Mouse (Mus musculus) cerebellum, adult (tissue): ENCODE data around the gene Nwd2.

Experiments used
- ATAC-seq: cut with Nextera tagmentation; 2 replicates; pipeline ENCODE4 v1.9.2; 2017; ENCODE audit warnings: mild to moderate bottlenecking, moderate library complexity, mixed read lengths; ENCODE audit not compliant: insufficient number of reproducible peaks, low FRiP score, low TSS enrichment

Nwd2 gene

DNA sequence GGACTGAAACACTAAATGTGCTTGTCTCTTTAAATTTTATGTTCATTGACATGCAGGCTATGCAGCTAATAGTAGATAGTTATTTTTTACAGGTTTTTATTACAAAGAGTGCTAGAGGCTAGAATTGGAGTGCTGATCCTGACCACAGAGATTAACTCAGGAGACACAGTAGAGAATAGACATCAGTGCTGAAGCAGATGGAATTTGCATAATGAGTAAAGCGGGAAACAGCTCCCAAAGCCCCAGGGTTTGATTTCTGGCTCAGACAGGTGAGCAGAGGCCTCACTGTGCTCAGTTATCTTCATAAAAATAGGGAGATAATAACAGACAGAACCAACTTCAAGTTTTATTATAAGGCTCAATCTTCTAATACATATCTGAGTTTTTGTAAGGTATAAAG is 99.9 kb downstream of the Nwd2 start:
- ATAC-seq: no peak

DNA sequence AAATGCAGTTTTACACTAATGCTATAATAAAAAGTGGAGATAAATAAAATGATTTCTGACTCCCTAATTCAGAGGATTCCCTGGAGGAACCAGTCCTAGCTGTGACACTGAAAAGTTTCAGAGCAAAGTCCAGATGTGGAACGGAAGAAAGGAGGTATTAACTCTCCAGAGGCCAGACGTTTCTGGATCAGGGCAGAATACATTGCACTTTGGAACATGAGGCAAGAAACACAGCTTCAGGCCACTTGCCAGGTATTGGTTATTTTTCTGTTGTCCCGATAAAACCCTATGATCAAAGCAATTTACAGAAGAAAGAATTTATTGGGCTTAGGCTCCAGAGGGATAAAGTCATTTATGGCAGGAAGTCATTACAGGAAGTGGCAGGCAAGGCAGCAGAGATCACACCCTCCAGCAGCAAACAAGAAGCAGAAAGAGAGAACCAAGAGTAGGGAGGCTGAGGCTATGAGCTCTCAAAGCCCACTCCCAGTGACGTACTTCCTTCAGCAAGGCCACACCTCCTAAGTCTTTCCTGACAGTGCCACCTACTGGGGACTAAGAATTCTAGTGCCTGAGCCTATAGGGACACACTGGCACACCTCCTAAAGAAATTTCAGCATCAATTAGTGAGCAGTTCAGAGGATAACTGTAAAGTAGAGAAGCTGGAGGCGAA is 106.3 kb downstream of the Nwd2 start:
- ATAC-seq: no peak

DNA sequence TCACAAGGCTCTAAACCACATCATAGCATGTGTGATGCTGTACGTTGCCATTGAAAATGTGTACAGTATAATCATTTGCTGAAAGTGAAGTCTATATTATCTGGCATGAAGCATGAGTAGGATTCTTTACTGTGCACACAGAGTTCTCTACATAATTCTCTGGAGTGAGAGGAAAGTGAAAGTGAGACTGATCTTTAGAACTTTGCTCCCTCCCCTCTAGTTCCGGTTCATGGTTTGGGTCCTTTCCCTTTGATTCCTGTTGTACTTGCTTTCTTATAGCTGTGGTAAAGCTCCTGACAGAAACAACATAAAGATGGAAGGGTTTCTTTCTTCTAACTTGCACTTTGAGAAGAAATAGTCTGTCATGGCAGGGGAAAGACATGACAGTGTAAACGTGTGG is 107.0 kb downstream of the Nwd2 start:
- ATAC-seq: no peak

DNA sequence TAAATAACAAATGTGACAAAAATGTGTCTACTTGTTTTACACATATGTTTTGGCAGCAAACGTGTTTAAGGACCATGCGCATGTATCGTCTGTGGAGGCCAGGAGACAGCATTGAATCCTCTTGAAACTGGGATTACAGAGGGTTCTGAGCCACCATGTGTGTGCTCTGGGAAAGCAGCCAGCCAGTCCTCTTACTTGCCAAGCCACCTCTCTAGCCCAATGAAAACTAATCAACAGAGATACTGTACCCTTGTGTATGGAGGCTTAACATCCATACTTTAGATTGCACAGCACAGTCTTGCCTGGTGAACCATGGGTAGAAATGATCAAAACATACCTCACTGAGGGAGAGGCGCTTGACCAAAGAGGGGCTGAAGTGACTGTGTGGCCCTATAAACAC is 117.0 kb downstream of the Nwd2 start:
- no peak for ATAC-seq

DNA sequence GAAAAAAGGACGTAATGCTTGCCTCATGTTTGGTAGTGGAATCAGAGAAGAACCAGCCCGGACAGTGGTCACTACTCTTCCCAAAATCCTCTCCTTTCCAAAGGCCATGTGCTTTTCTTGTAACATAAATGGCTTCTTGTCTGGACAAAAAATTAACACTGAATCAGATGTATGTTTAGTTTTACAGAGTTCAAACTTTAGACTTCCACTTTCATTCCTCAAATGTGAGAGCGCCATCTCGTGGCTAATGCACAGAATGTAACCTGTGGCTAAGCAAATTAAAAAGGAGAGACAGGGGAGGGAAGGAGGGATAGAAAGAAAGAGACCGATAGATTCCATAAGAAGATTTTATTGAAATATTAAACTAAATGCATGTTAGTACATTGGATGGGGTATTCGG is 117.8 kb downstream of the Nwd2 start:
- no peak for ATAC-seq

DNA sequence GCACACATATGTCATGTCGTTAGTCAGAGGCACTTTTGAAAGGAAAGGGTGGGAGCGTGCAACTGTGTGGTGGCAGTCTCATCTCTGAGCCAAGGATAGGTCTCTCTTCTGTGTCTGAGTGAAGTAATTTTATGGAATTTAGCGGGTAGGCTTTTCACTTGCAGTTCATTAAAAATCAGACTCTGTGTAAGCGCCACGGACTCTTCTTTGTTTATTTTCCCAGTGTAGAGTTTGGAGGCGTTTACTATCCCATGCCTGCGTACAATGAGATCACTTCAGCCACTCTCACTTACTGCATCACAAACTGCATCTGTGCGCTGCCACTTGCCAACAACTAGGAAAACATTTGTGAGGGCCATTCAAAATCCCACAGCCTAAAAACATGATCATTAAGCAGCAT is 118.6 kb downstream of the Nwd2 start:
- no peak for ATAC-seq

DNA sequence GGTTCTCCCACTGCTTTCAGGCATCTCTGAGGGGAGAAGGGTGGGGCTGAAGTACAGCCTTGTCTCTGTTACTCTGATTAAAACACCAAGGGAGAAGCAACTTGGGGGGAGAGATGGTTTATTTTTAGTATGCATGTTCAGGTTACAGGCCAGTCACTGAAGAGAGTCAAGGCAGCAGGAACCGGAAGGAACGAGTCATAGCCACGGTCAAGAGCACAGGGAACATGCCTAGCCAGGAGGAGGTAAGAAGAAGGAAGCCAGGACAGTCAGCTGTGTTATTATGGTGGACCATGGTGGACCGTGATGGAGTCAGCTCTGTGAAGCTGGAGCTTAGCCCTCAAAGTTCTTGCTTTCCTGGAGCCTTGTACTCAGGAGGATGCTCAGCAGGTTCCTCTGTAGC is 119.3 kb downstream of the Nwd2 start:
- ATAC-seq: no peak

DNA sequence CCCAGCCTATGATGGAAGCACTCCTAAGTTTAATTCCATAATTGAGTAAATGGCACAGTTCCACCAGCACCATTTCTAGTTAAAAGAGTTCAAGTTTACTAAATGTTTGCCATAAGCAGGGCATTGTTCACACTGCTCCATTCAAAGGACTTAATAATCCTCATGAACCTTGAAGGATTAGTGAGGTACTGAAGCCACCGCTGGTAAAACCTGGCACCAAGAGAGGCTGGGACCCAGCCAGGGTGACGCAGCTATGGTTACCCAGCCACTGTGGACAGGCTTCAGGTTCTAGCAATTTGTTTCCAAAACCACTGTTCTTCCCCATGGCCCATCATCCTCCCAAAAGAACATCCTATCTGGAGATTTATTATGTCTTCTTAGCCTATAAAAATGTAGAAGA is 124.1 kb downstream of the Nwd2 start:
- ATAC-seq: no peak

DNA sequence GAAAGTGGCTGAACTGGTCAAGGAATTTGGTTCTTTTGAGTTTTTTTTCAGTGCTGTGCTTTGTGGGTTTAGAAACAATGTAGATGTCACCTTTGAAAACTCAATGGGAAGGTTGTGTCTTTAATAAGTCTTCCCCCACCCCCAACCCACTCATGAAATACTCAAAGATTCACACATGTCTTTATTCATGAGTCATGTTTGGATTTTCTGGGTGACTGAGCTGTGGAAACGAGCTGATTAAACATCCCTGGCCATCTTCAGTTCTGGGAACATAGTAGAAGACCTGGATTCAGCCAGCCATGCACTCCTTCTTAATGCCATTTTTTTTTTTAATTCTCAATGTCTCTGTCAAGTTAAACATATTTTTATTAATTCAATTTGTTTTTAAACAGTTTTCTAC is 124.7 kb downstream of the Nwd2 start:
- no peak for ATAC-seq

DNA sequence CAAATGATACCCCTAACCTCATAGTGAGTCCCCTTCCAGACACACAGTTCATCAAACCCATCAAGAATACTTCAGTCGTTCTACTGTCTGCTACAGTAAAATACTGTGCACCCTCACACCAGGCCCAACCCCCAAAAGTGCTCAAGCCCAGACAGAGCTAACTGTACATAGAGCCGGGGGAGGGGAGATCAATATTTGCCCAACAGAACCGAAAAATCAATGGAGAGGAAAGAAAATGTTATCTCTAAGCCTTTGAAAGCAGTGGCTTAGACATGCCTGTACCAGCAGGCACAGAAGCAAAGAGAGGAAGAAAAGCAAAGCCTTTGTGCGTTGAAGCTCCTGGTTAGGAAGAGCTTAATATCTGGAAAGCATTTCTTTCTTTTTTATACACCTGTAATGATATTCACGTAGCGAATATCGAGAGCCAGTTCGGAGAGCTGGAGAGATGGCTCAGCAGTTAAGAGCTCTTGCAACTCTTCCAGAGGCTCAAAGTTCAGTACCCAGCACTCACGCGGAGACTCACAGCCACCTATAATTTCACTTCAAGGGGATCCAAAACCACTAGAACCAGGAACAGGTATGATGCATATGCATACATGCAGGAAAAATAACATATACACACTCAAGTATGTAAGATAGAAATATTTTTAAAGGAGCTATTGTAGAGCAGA is 139.4 kb downstream of the Nwd2 start:
- no peak for ATAC-seq

DNA sequence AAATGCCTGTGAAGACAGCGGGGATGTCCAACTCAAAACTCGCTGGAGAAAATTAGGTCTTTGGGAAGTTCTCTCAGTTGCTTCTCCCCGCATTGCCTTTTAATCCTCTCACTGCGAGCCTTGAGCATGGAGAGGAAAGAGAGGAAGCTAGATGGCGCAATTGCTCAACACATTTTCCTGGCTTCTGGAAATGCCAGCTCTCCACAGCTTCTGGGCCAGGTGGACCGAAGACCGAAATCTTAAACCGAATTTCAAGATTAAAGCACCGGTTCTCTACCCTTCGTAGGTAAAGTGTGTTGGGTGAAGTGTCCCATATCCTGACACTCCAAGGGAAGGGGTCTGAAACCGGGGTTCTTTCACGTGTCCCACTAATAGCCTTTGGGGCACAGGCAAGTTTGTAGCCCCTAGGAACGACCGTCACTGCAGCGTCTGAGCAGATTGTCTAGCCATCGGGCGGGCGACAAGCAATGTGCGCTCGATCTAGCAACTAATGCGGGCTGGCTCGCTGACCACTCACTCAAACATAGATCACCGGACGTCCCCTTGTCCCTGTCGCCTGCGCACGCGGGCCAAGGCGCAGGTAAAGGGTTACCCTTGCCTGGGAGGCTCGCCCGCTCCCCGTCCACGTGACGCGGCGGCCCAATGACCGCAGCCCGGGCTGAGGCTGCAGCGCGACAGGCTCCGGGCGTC is 163.1 kb downstream of the Nwd2 start, which contains the start of gene 0610040J01Rik:
TSS of gene 0610040J01Rik (plus strand) at position 545 of the 690 bp plus-strand sequence.
- peak; percentile 56 for ATAC-seq

DNA sequence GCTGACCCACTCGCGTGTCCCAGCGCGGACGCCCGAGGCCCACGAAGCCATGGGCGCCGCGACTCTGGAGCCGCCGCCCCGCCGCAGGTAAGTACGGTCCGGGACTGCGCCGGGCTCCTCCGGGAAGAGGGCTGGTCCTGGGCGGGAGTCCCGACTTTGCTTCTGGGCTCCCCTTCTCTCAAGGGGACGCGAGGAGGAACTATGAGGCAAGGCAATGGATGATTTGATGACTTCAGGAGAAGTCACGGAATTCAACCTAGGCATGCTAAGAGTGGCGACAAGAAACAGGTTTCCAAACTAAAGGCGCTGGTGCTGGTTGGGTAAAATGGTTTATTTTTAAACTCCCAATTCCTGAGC is 163.6 kb downstream of the Nwd2 start:
- ATAC-seq: no peak; the same call in 1 of the 2 replicates

DNA sequence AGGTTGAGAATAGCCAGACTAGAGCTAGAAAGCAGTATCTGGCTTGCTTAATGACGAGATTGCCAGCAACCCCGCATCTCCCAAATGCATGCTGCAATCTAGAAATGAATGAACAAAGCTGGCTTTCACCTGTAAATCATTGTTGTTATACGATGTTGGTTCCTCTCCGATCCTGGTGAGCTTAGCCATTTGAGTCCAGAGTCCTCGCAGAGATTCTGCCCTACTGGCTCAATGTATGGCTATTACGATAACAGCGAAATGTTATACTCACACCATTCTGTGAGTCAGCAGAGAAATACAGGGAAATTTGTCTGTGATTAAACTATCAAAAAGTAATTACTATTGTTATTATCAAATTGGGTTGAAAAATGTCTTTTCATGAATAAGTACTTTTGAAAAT is 167.7 kb downstream of the Nwd2 start:
- ATAC-seq: no peak

DNA sequence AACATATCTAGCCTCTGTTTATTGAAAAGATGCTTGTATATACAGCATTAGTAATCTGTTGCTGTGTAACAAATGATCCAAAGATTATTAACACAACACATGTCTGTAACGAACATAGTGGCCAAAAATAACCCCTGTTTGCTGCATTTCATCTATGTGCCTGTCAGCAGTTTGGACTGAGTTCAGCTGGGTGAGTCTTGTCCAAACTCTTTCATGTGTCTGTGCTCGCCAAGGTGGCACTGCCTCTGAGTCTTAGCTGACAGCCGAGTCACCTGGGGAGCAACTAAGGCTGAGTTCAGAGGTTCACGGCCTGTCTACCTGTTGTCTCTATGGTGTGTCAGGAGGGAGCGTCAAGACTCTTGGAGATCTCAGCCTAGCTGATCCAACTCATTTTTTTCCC is 168.4 kb downstream of the Nwd2 start:
- ATAC-seq: no peak

DNA sequence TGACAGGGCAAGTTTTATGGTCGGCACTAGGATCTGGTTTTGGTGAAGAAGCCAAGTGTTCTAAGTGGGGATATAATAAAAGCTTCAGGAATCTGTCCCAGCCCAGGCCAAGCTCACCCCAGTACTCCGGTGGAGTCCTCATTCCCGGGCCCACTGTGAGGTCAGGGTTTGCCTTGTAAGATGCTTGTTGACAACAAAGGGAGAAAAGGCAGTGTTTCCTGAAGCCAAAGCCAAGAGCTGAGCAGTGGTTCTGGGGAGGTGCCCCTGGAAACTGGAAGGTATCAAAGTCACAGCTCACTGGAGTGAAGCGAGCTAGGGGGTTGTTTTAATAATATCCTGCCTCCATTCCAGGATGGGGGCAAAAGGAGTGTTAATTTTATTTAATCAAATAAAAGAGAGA is 170.1 kb downstream of the Nwd2 start:
- no peak for ATAC-seq

DNA sequence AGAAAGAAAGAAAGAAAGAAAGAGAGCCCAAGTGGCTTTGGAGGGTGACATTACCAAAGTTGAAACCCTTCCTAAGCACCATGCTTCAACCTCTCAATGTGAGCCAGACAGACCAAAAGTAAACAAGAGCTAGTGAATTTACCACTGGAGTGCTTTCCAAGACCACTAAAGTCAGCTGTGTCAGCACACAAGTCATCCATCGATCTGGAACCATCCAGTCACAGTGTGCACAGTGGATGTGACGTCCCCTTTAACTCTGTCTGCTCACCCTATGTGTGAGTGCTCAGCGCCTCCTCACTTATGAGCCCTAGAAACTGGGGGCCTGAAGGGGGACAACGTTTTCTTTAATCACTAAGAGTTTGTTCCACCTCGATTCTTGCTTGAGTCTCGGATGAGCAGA is 170.6 kb downstream of the Nwd2 start:
- ATAC-seq: no peak

DNA sequence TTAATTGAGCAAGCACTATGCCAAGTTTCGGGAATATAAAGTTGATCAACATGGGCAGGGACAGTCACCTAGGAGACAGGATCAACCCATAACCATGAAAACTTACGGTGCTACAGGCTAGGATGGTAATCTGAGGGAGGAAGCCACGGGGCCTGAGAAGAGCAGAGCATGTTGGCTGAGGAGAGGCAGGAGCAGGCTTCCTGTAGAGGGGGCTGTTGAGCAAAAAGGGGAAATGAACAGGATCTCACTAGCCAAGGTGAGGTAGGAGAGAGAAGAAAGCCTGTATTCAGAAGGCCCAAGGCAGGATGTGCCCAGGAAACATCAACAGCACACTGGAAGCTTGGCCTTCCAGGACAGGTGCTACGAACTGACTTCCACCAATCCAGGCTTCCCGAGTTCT is 172.3 kb downstream of the Nwd2 start:
- no peak for ATAC-seq

DNA sequence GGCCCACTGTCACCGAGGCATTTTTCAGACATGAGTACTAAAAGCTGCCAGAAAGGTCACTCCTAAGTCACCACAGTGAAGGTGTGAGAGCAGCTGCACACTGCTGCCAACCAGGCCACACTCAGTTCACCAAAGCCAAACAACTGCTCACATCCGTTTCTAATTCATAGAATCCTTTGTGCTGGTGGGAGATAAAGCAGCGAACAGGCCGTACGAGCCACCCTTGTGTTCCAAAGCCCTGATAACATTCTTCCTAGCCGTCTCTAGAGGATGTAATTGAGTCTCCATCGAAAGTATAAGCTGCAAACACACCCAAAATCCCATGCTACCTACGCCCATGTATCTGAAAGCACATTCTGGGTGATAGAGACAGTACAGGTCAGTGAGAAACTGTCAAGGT is 173.0 kb downstream of the Nwd2 start:
- no peak for ATAC-seq

DNA sequence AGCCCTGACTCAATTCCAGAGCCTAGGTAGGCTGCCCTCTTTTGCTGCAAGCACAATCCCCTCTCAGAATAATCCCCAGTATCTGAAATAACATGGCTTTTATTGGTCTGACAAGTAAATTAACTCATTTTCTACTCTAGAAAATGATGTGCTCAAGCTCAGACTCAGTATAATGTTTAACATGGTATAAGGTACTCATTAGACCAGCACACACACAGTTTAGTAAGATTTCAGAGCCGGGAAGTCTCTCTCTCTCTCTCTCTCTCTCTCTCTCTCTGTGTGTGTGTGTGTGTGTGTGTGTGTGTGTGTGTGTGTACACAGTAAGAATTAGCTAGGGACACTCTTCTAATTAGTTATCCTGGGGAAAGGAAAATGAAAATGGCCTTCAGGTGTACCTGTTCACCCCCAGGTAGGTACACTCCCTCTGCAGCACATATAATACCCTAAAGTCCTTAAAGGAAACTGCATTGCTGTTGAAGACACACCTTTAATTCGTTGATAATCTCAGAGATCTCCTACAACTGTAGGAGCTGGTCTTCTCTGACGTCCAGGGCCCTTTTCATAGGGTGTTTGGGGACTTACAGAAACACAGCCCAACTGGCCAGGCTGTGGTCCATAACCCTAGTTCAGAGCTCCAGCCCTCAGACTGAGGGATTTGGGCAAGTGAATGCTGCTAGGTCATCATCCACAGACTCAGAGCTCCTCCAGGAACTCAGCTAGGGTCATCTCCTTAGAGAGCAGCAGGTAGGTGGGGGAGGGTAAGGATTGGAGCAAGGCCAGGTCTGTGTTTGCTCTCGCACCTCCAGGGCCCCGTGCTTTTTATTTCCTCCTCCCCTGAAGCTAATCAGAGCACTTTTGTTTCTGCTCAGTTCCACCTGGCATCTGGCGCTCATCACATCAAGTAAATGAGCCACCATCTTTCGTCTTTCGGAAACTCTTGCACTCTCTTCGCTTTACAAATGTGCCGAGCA is 174.7 kb downstream of the Nwd2 start:
- ATAC-seq: no peak

DNA sequence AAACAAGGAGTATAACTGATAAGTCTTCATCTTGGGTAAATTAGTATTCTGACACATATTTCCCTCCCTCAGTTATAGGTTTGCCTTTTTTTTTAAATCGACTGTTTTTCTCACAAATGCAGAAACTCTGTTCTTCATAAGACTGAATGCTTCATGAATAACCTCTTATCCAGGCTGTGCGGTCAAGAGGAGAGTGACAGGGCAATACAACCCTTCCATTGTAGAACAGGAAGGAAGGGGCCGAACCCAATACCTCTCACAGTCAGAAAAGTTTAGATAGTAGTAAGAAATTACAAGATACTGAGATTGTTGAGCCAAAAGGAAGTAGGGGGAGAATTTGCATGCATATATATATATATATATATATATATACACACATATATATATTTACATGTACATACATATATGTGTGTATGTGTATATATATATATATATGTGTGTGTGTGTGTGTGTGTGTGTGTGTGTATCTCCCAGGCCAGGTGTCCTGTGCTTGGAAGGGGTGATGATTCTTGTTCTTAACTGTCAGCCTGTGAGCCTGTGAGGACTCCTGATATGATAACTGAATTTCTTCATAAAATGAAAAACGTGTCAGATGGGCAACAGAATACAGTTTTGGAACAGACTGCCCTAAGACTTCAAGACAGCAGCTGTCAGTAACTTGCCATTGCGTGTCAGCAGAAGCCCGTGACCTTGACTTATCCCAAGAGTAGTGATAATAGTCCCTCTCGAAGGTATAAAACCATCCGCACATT is 175.9 kb downstream of the Nwd2 start:
- no peak for ATAC-seq
